Mouse (Mus musculus) kidney, adult 18-20 months (tissue): ENCODE results near the gene Rbm42.

ENCODE experiments used
- DNase-seq: peaks from one replicate; pipeline ENCODE4 v3.0.0; 2021

Gene Rbm42

GRCm38 (mm10) chr7:30615049-30615760 is 34.9 kb downstream of the Rbm42 start:
- no peak for DNase-seq

- DNase-seq, result no peak
Measured at GRCm38 (mm10) chr7:30614454-30614853, 35.7 kb downstream of the Rbm42 start.

- peak; percentile 78 for DNase-seq
Measured at GRCm38 (mm10) chr7:30613529-30614112, 36.5 kb downstream of the Rbm42 start.

- no peak for DNase-seq
Measured at GRCm38 (mm10) chr7:30612654-30613402, 37.3 kb downstream of the Rbm42 start, which contains the start of gene Upk1a. Upk1a (minus strand) TSS chr7:30612847.

GRCm38 (mm10) chr7:30610043-30610442 is 40.1 kb downstream of the Rbm42 start:
- no peak for DNase-seq

GRCm38 (mm10) chr7:30608476-30608875 is 41.6 kb downstream of the Rbm42 start:
- DNase-seq, result no peak

- peak; percentile 75 for DNase-seq
Measured at GRCm38 (mm10) chr7:30607706-30608309, 42.3 kb downstream of the Rbm42 start.

- DNase-seq, result no peak
Measured at GRCm38 (mm10) chr7:30604944-30605343, 45.2 kb downstream of the Rbm42 start.

- DNase-seq, result no peak
Measured at GRCm38 (mm10) chr7:30604424-30604823, 45.7 kb downstream of the Rbm42 start.

GRCm38 (mm10) chr7:30602583-30602982 is 47.5 kb downstream of the Rbm42 start:
- DNase-seq, result peak; percentile 63

- DNase-seq, result peak; percentile 60
Measured at GRCm38 (mm10) chr7:30600651-30601050, 49.5 kb downstream of the Rbm42 start.

GRCm38 (mm10) chr7:30599933-30600353 is 50.2 kb downstream of the Rbm42 start:
- DNase-seq, result peak; percentile 95

GRCm38 (mm10) chr7:30598786-30599185 is 51.3 kb downstream of the Rbm42 start, which contains the start of gene Zbtb32:
Zbtb32 (minus strand) TSS chr7:30598909.
- no peak for DNase-seq

GRCm38 (mm10) chr7:30596811-30597210 is 53.3 kb downstream of the Rbm42 start:
- no peak for DNase-seq

- no peak for DNase-seq
Measured at GRCm38 (mm10) chr7:30596093-30596492, 54.0 kb downstream of the Rbm42 start.

- DNase-seq, result no peak
Measured at GRCm38 (mm10) chr7:30594510-30595024, 55.5 kb downstream of the Rbm42 start.

GRCm38 (mm10) chr7:30593579-30594509 is 56.3 kb downstream of the Rbm42 start:
- no peak for DNase-seq

GRCm38 (mm10) chr7:30592772-30593423 is 57.2 kb downstream of the Rbm42 start:
- DNase-seq, result no peak

GRCm38 (mm10) chr7:30591605-30591951 is 58.5 kb downstream of the Rbm42 start:
- DNase-seq, result no peak
